Comparison of ENCODE assay signal across 26 mouse cellular contexts in the genomic region with DNA sequence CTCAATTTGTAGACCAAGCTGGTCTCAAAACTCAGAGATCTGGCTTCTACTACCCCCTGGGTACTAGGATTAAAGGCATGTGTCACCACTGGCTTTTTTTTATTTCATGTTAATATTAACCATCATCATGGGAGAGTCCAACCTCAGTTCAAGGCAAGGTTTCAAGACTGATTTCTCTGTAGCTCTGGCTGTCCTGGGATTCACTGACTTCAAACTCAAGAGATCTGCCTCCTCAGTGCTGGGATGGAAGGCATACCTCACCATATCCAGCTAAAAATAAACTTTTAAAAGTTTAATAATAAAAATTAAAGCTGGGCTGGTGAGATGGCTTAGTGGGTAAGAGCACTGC. TPM values are rescaled to one million over a fixed set of nuclear protein-coding genes. Genes with fewer than 3 reads are reported as not detected.
A peak's percentile ranks its signal among the peaks of the same experiment; 100 is the strongest.
DNase-seq lines count a peak whose midpoint lies in the region; ATAC-seq and TF ChIP-seq lines count a peak whose summit lies in the region.
"Had no signal": no experiment of that assay in that cellular context is flagged by ENCODE, and none has a peak within 500 bp of the region (broad histone marks: within the 10 kb centered on the region; RNA-seq: fewer than 3 reads in every experiment).

No protein-coding gene starts in this region.

- DNase-seq in liver, adult 2 months (ENCODE audit: extremely low read depth, low read depth, low spot score) = peak; percentile 58
- DNase-seq in liver (no peak), MEL (ENCODE audit: low read depth, low spot score) (no peak)
- DNase-seq in ovary, adult 18-20 months (ENCODE audit: low spot score) = no peak
- DNase-seq: adrenal gland, postnatal 10 days; cerebellum, adult 8-10 months; cerebellum, postnatal 25 days; gastrocnemius, adult 2 months; gastrocnemius, postnatal 36 days; heart, adult 2 months; kidney, adult 8-10 months; kidney, postnatal 10 days; layer of hippocampus, adult 9-11 months; right cerebral cortex, postnatal 4 days; thymus, postnatal 4 days had no signal

- TF ChIP-seq RAD21 in MEL (IDR thresholded peaks at IDR 0.05; ENCODE audit: low read depth, low read length) = no peak

- no peak overlapping the region for H3K4me2 ChIP-seq in liver, embryonic 12.5 days
- H3K4me2 ChIP-seq: forebrain, embryonic 15.5 days; heart, embryonic 12.5 days; hindbrain, embryonic 14.5 days; midbrain, embryonic 15.5 days had no signal

- TF ChIP-seq CTCF in liver, adult 2 months (IDR thresholded peaks at IDR 0.05; ENCODE audit: low read depth, low read length) = no peak
- no peak for TF ChIP-seq CTCF in MEL (IDR thresholded peaks at IDR 0.05 in 2 of 3, conservative IDR thresholded peaks at IDR 0.05 in 1 of 3; ENCODE audit: control insufficient read depth in 1 of 3, insufficient read depth in 1 of 3, low read depth in 2 of 3, low read length in 3 of 3, poor library complexity in 1 of 3, severe bottlenecking in 1 of 3)

- no peak overlapping the region for H3K4me3 ChIP-seq in liver, adult 2 months (ENCODE audit: insufficient read depth, low read depth, low read length)
- H3K4me3 ChIP-seq in MEL (ENCODE audit: control insufficient read depth in 1 of 2, insufficient read depth in 1 of 2, low read depth in 2 of 2, low read length in 2 of 2) = no peak overlapping the region
- H3K4me3 ChIP-seq in liver, embryonic 12.5 days = no peak overlapping the region
- H3K4me3 ChIP-seq: forebrain, embryonic 15.5 days; gastrocnemius, adult 2 months; heart, adult 2 months; heart, embryonic 12.5 days; midbrain, embryonic 10.5 days; midbrain, embryonic 15.5 days had no signal

- no peak overlapping the region for H3K9ac ChIP-seq in liver, adult 2 months (ENCODE audit: low read depth, low read length)
- no peak overlapping the region for H3K9ac ChIP-seq in MEL (ENCODE audit: control insufficient read depth, low read depth, low read length, poor library complexity, severe bottlenecking)
- H3K9ac ChIP-seq in liver, embryonic 12.5 days = no peak overlapping the region
- H3K9ac ChIP-seq: forebrain, embryonic 15.5 days; heart, embryonic 12.5 days; hindbrain, embryonic 14.5 days; midbrain, embryonic 15.5 days had no signal

- H3K79me2 ChIP-seq in liver, adult 2 months (ENCODE audit: control insufficient read depth, insufficient read depth, low read length) = no peaks in the 10 kb centered on the region
- H3K79me2 ChIP-seq in MEL (ENCODE audit: control insufficient read depth, insufficient read depth, low read length, poor library complexity) = peaks cover 4% of the 10 kb centered on the region; the same call in 1 of the 2 replicates

- H3K9me3 ChIP-seq in MEL (replicated peaks; ENCODE audit: insufficient read depth, low read length) = no peaks in the 10 kb centered on the region
- no peaks in the 10 kb centered on the region for H3K9me3 ChIP-seq in liver, embryonic 12.5 days (replicated peaks)
- H3K9me3 ChIP-seq: forebrain, embryonic 15.5 days; heart, embryonic 12.5 days; midbrain, embryonic 10.5 days; midbrain, embryonic 15.5 days had no signal

- H3K36me3 ChIP-seq in liver, adult 2 months (ENCODE audit: control insufficient read depth, insufficient read depth, low read length) = peaks cover 51% of the 10 kb centered on the region
- H3K36me3 ChIP-seq in MEL (ENCODE audit: control insufficient read depth in 1 of 2, insufficient read depth in 2 of 2, low read length in 2 of 2) = peaks cover 13 to 50% of the 10 kb centered on the region in 2 experiments
- H3K36me3 ChIP-seq in liver, embryonic 12.5 days = peaks cover 68% of the 10 kb centered on the region

- peaks cover 10% of the 10 kb centered on the region for H3K4me1 ChIP-seq in liver, adult 2 months (ENCODE audit: control insufficient read depth, insufficient read depth, low read length)
- peaks cover 7 to 19% of the 10 kb centered on the region in 2 experiments for H3K4me1 ChIP-seq in MEL (ENCODE audit: control insufficient read depth in 1 of 2, insufficient read depth in 2 of 2, low read length in 2 of 2)
- peaks cover 50% of the 10 kb centered on the region for H3K4me1 ChIP-seq in liver, embryonic 12.5 days
- H3K4me1 ChIP-seq: forebrain, embryonic 15.5 days; midbrain, embryonic 10.5 days; midbrain, embryonic 15.5 days had no signal

- no peaks in the 10 kb centered on the region for H3K27me3 ChIP-seq in liver, adult 2 months (ENCODE audit: control insufficient read depth, insufficient read depth, low read length)
- no peaks in the 10 kb centered on the region for H3K27me3 ChIP-seq in MEL (ENCODE audit: control insufficient read depth in 1 of 2, insufficient read depth in 2 of 2, low read length in 2 of 2)
- H3K27me3 ChIP-seq in liver, embryonic 12.5 days (replicated peaks) = no peaks in the 10 kb centered on the region
- H3K27me3 ChIP-seq: forebrain, embryonic 15.5 days; heart, embryonic 12.5 days; midbrain, embryonic 15.5 days had no signal

- no peak for TF ChIP-seq POLR2A in liver, adult 2 months (IDR thresholded peaks at IDR 0.05; ENCODE audit: extremely low read depth, insufficient read depth, low read length)
- no peak for TF ChIP-seq POLR2A in MEL (IDR thresholded peaks at IDR 0.05; ENCODE audit: control insufficient read depth in 1 of 2, insufficient read depth in 1 of 2, low read depth in 1 of 2, low read length in 2 of 2, poor library complexity in 1 of 2)

- TF ChIP-seq EP300 in MEL (IDR thresholded peaks at IDR 0.05; ENCODE audit: low read depth in 1 of 2, low read length in 2 of 2) = no peak

- peak; percentile 2; the same call in 1 of the 2 replicates for ATAC-seq in liver, embryonic 12.5 days
- peak; percentile 39; the same call in 1 of the 2 replicates for ATAC-seq in megakaryocyte-erythroid progenitor cell, adult 5-6 weeks (replicated peaks; ENCODE audit: low FRiP score, low TSS enrichment, poor library complexity, severe bottlenecking)
- no peak for ATAC-seq in inflammation-experienced regulatory T-cells, adult 6 months
- ATAC-seq: CD4-positive, CD25-positive, alpha-beta regulatory T cell, adult 4 months; forebrain, embryonic 15.5 days had no signal

- H3K27ac ChIP-seq in liver, adult 2 months (replicated peaks; ENCODE audit: insufficient read depth, low read depth, low read length) = no peak overlapping the region; the same call in 1 of the 2 replicates
- peak overlapping the region; percentile 63 for H3K27ac ChIP-seq in MEL (ENCODE audit: control insufficient read depth, low read depth, low read length)
- peak overlapping the region; percentile 55 for H3K27ac ChIP-seq in liver, embryonic 12.5 days
- H3K27ac ChIP-seq: forebrain, embryonic 15.5 days; hindbrain, embryonic 14.5 days; macrophage; midbrain, embryonic 10.5 days; midbrain, embryonic 15.5 days; stomach, postnatal 0 days had no signal

RNA-seq across cellular contexts. Expression of a gene that starts 11.6 kb away (rescaled TPM):
- 194 and 259 TPM in 2 replicates for total RNA-seq in liver, adult 2 months (2014; rRNA removed)
- 29.5 and 41.5 TPM in 2 replicates for polyA plus RNA-seq in liver, adult 2 months (2012; rRNA removed)
- total RNA-seq in MEL (2012; rRNA removed) = 883 and 942 TPM in 2 replicates
- polyA plus RNA-seq in MEL (2012; ENCODE audit: insufficient read depth in 1 of 2, insufficient read length in 2 of 2, low read depth in 1 of 2, low replicate concordance in 2 of 2, missing spikeins in 1 of 2) = 100 to 1,000 TPM in 1 of 2 experiments, not detected in 1; 752 TPM
- polyA plus RNA-seq in liver, embryonic 12.5 days (2016; fragmentation: Nextera tagmentation; extraction: Ambion mirVana) = 637 and 645 TPM in 2 replicates
- total RNA-seq in megakaryocyte-erythroid progenitor cell, adult 5-6 weeks (2014; fragmentation: Nextera tagmentation) = 836 and 866 TPM in 2 replicates
- total RNA-seq in megakaryocyte-erythroid progenitor cell, adult 5-6 weeks (2017) = 921 and 969 TPM in 2 replicates
- 100 to 1,000 TPM; 172 to 181 (median 174) TPM for polyA plus RNA-seq in inflammation-experienced regulatory T-cells, adult 6 months (2017; shearing (Covaris generic))

RNA-seq across cellular contexts. Expression of a gene that starts 11.7 kb away (rescaled TPM):
- 262 and 301 TPM in 2 replicates for total RNA-seq in liver, adult 2 months (2014; rRNA removed)
- 52.3 and 59.2 TPM in 2 replicates for polyA plus RNA-seq in liver, adult 2 months (2012; rRNA removed)
- 775 and 808 TPM in 2 replicates for total RNA-seq in MEL (2012; rRNA removed)
- 100 to 1,000 TPM; 306 to 885 TPM for polyA plus RNA-seq in MEL (2012; ENCODE audit: insufficient read depth in 1 of 2, insufficient read length in 2 of 2, low read depth in 1 of 2, low replicate concordance in 2 of 2, missing spikeins in 1 of 2)
- 563 and 590 TPM in 2 replicates for polyA plus RNA-seq in liver, embryonic 12.5 days (2016; fragmentation: Nextera tagmentation; extraction: Ambion mirVana)
- total RNA-seq in megakaryocyte-erythroid progenitor cell, adult 5-6 weeks (2014; fragmentation: Nextera tagmentation) = 526 and 530 TPM in 2 replicates
- 929 and 1,055 TPM in 2 replicates for total RNA-seq in megakaryocyte-erythroid progenitor cell, adult 5-6 weeks (2017)
- 100 to 1,000 TPM; 129 to 226 (median 154) TPM for polyA plus RNA-seq in inflammation-experienced regulatory T-cells, adult 6 months (2017; shearing (Covaris generic))

RNA-seq across cellular contexts. Expression of a gene that starts 23.8 kb away (rescaled TPM):
- 43.4 and 63.2 TPM in 2 replicates for total RNA-seq in liver, adult 2 months (2014; rRNA removed)
- polyA plus RNA-seq in liver, adult 2 months (2012; rRNA removed) = 6.3 and 7.8 TPM in 2 replicates
- 9.0 and 13.4 TPM in 2 replicates for total RNA-seq in MEL (2012; rRNA removed)
- 10 to 100 TPM in 1 of 2 experiments, 1 to 10 TPM in 1; 9.8 to 84.6 TPM for polyA plus RNA-seq in MEL (2012; ENCODE audit: insufficient read depth in 1 of 2, insufficient read length in 2 of 2, low read depth in 1 of 2, low replicate concordance in 2 of 2, missing spikeins in 1 of 2)
- 19.5 TPM in 2 replicates for polyA plus RNA-seq in liver, embryonic 12.5 days (2016; fragmentation: Nextera tagmentation; extraction: Ambion mirVana)
- 10.8 and 15.6 TPM in 2 replicates for total RNA-seq in megakaryocyte-erythroid progenitor cell, adult 5-6 weeks (2014; fragmentation: Nextera tagmentation)
- 15.7 and 29.5 TPM in 2 replicates for total RNA-seq in megakaryocyte-erythroid progenitor cell, adult 5-6 weeks (2017)
- polyA plus RNA-seq in inflammation-experienced regulatory T-cells, adult 6 months (2017; shearing (Covaris generic)) = 10 to 100 TPM; 14.6 to 22.7 (median 17.0) TPM

RNA-seq across cellular contexts. Expression of a gene that starts 49.1 kb away (rescaled TPM):
- 73.8 and 89.0 TPM in 2 replicates for total RNA-seq in liver, adult 2 months (2014; rRNA removed)
- 11.0 and 13.6 TPM in 2 replicates for polyA plus RNA-seq in liver, adult 2 months (2012; rRNA removed)
- total RNA-seq in MEL (2012; rRNA removed) = 118 and 135 TPM in 2 replicates
- 100 to 1,000 TPM; 111 to 167 TPM for polyA plus RNA-seq in MEL (2012; ENCODE audit: insufficient read depth in 1 of 2, insufficient read length in 2 of 2, low read depth in 1 of 2, low replicate concordance in 2 of 2, missing spikeins in 1 of 2)
- 161 and 169 TPM in 2 replicates for polyA plus RNA-seq in liver, embryonic 12.5 days (2016; fragmentation: Nextera tagmentation; extraction: Ambion mirVana)
- total RNA-seq in megakaryocyte-erythroid progenitor cell, adult 5-6 weeks (2014; fragmentation: Nextera tagmentation) = 192 and 240 TPM in 2 replicates
- total RNA-seq in megakaryocyte-erythroid progenitor cell, adult 5-6 weeks (2017) = 311 and 350 TPM in 2 replicates
- 100 to 1,000 TPM; 408 to 502 (median 410) TPM for polyA plus RNA-seq in inflammation-experienced regulatory T-cells, adult 6 months (2017; shearing (Covaris generic))

RNA-seq across cellular contexts. Expression of a gene that starts 54.7 kb away (rescaled TPM):
- 25.7 and 27.8 TPM in 2 replicates for total RNA-seq in liver, adult 2 months (2014; rRNA removed)
- polyA plus RNA-seq in liver, adult 2 months (2012; rRNA removed) = 5.6 and 6.1 TPM in 2 replicates
- total RNA-seq in MEL (2012; rRNA removed) = 20.7 and 22.0 TPM in 2 replicates
- 10 to 100 TPM; 26.6 to 62.1 TPM for polyA plus RNA-seq in MEL (2012; ENCODE audit: insufficient read depth in 1 of 2, insufficient read length in 2 of 2, low read depth in 1 of 2, low replicate concordance in 2 of 2, missing spikeins in 1 of 2)
- 55.4 and 58.8 TPM in 2 replicates for polyA plus RNA-seq in liver, embryonic 12.5 days (2016; fragmentation: Nextera tagmentation; extraction: Ambion mirVana)
- 33.5 and 42.6 TPM in 2 replicates for total RNA-seq in megakaryocyte-erythroid progenitor cell, adult 5-6 weeks (2014; fragmentation: Nextera tagmentation)
- total RNA-seq in megakaryocyte-erythroid progenitor cell, adult 5-6 weeks (2017) = 29.4 and 68.9 TPM in 2 replicates
- 100 to 1,000 TPM; 121 to 136 (median 133) TPM for polyA plus RNA-seq in inflammation-experienced regulatory T-cells, adult 6 months (2017; shearing (Covaris generic))
